Comparison of ENCODE assay signal across 25 mouse cellular contexts in the genomic region with DNA sequence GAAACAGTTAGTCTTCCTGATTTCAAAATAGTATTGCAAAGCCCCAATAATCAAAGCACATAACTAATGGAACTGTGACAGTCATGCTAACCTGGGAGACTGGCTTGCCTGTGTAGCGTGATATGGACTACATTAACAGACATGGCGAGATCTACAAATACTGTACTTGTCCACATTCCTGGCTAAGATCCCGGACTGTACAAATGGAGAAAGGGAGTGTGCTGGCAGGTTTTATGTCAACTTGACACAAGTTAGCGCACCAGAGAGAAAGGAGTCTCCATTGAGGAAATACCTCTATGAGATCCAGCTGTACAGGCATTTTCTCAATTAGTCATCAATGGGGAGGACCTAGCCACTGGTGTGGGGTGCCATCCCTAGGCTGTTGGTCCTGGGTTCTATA.
DNase-seq lines count a peak whose midpoint lies in the region; ATAC-seq and TF ChIP-seq lines count a peak whose summit lies in the region.
"Had no signal": no experiment of that assay in that cellular context is flagged by ENCODE, and none has a peak within 500 bp of the region (broad histone marks: within the 10 kb centered on the region; RNA-seq: fewer than 3 reads in every experiment).

No protein-coding gene starts in this region.

- no peak overlapping the region for H3K9ac ChIP-seq in embryonic facial prominence, embryonic 14.5 days (ENCODE audit: low read depth, low read length)
- no peak overlapping the region for H3K9ac ChIP-seq in heart, embryonic 13.5 days
- no peak overlapping the region for H3K9ac ChIP-seq in heart, embryonic 11.5 days (ENCODE audit: low read depth, low read length)
- no peak overlapping the region for H3K9ac ChIP-seq in kidney, postnatal 0 days (ENCODE audit: low read depth, low read length)
- H3K9ac ChIP-seq: forebrain, embryonic 15.5 days; hindbrain, embryonic 13.5 days; liver, embryonic 14.5 days; midbrain, embryonic 13.5 days; neural tube, embryonic 13.5 days had no signal

- H3K4me1 ChIP-seq in embryonic facial prominence, embryonic 14.5 days (ENCODE audit: control insufficient read depth, insufficient read depth, low read length), result peaks cover 34% of the 10 kb centered on the region
- peaks cover 73% of the 10 kb centered on the region for H3K4me1 ChIP-seq in embryonic facial prominence, embryonic 10.5 days
- H3K4me1 ChIP-seq in heart, embryonic 13.5 days, result peaks cover 69% of the 10 kb centered on the region
- H3K4me1 ChIP-seq in heart, embryonic 11.5 days (ENCODE audit: control insufficient read depth, insufficient read depth, low read length), result peaks cover 25% of the 10 kb centered on the region
- peaks cover 18% of the 10 kb centered on the region for H3K4me1 ChIP-seq in kidney, postnatal 0 days (replicated peaks; ENCODE audit: insufficient read depth, low read length)
- no peaks in the 10 kb centered on the region; the same call in 1 of the 2 replicates for H3K4me1 ChIP-seq in lung, adult 2 months (ENCODE audit: control insufficient read depth, insufficient read depth, low read length)

- peak; percentile 70 for DNase-seq in embryonic facial prominence, embryonic 14.5 days (ENCODE audit: low spot score)
- no peak for DNase-seq in embryonic facial prominence, embryonic 10.5 days (ENCODE audit: low spot score)
- peak; percentile 57 for DNase-seq in kidney, postnatal 0 days (ENCODE audit: low spot score)
- DNase-seq in kidney, adult 8-10 months, result no peak
- DNase-seq in lung, postnatal 36 days, result peak; percentile 4
- DNase-seq in lung, adult 2 months, result no peak
- DNase-seq: adrenal gland, adult 2 months; adrenal gland, postnatal 36 days; cerebellum, adult 2 months; cerebellum, postnatal 14 days; gastrocnemius, postnatal 25 days; kidney, adult 9 months; kidney, postnatal 14 days; liver had no signal

- H3K36me3 ChIP-seq in embryonic facial prominence, embryonic 14.5 days (ENCODE audit: control insufficient read depth, insufficient read depth, low read length), result no peaks in the 10 kb centered on the region
- no peaks in the 10 kb centered on the region for H3K36me3 ChIP-seq in embryonic facial prominence, embryonic 10.5 days (replicated peaks)
- no peaks in the 10 kb centered on the region for H3K36me3 ChIP-seq in heart, embryonic 13.5 days
- no peaks in the 10 kb centered on the region for H3K36me3 ChIP-seq in heart, embryonic 11.5 days (ENCODE audit: control insufficient read depth, insufficient read depth, low read length)
- H3K36me3 ChIP-seq in kidney, postnatal 0 days (ENCODE audit: insufficient read depth, low read length), result no peaks in the 10 kb centered on the region
- H3K36me3 ChIP-seq: forebrain, embryonic 15.5 days; hindbrain, embryonic 13.5 days; midbrain, embryonic 13.5 days; neural tube, embryonic 13.5 days had no signal

- no peaks in the 10 kb centered on the region for H3K9me3 ChIP-seq in embryonic facial prominence, embryonic 14.5 days (ENCODE audit: control insufficient read depth, low read length)
- no peaks in the 10 kb centered on the region for H3K9me3 ChIP-seq in embryonic facial prominence, embryonic 10.5 days
- no peaks in the 10 kb centered on the region for H3K9me3 ChIP-seq in heart, embryonic 13.5 days
- H3K9me3 ChIP-seq in heart, embryonic 11.5 days (replicated peaks; ENCODE audit: control insufficient read depth, low read length), result no peaks in the 10 kb centered on the region
- no peaks in the 10 kb centered on the region for H3K9me3 ChIP-seq in kidney, postnatal 0 days (replicated peaks; ENCODE audit: low read length)
- H3K9me3 ChIP-seq: forebrain, embryonic 15.5 days; hindbrain, embryonic 13.5 days; midbrain, embryonic 13.5 days; neural tube, embryonic 13.5 days had no signal

- H3K4me2 ChIP-seq in embryonic facial prominence, embryonic 14.5 days (ENCODE audit: low read depth, low read length), result no peak overlapping the region
- H3K4me2 ChIP-seq in heart, embryonic 13.5 days, result no peak overlapping the region
- no peak overlapping the region for H3K4me2 ChIP-seq in heart, embryonic 11.5 days
- H3K4me2 ChIP-seq in kidney, postnatal 0 days (ENCODE audit: low read length), result no peak overlapping the region
- H3K4me2 ChIP-seq: forebrain, embryonic 15.5 days; hindbrain, embryonic 13.5 days; midbrain, embryonic 13.5 days; neural tube, embryonic 13.5 days had no signal

- no peak for ATAC-seq in embryonic facial prominence, embryonic 14.5 days (ENCODE audit: low read depth)
- no peak for ATAC-seq in heart, embryonic 13.5 days (ENCODE audit: extremely low read depth, insufficient number of reproducible peaks, low FRiP score, low TSS enrichment)
- no peak for ATAC-seq in heart, embryonic 11.5 days (replicated peaks; ENCODE audit: insufficient number of reproducible peaks, low FRiP score, low TSS enrichment)
- no peak for ATAC-seq in kidney, postnatal 0 days (replicated peaks; ENCODE audit: low FRiP score, low read depth)
- ATAC-seq: activated CD4-positive, CD25-positive, alpha-beta regulatory T cell, adult 4 months; forebrain, embryonic 15.5 days; intestine, embryonic 16.5 days; midbrain, embryonic 13.5 days had no signal

- TF ChIP-seq CTCF in kidney, postnatal 0 days (IDR thresholded peaks at IDR 0.05; ENCODE audit: low read depth), result no peak
- no peak for TF ChIP-seq CTCF in lung, adult 2 months (IDR thresholded peaks at IDR 0.05; ENCODE audit: insufficient read depth, low read length)

- TF ChIP-seq POLR2A in lung, adult 2 months (IDR thresholded peaks at IDR 0.05; ENCODE audit: borderline replicate concordance, extremely low read depth, low read depth, low read length), result no peak

- no peak overlapping the region for H3K4me3 ChIP-seq in embryonic facial prominence, embryonic 14.5 days (ENCODE audit: low read depth, low read length)
- H3K4me3 ChIP-seq in embryonic facial prominence, embryonic 10.5 days, result no peak overlapping the region
- no peak overlapping the region for H3K4me3 ChIP-seq in heart, embryonic 13.5 days
- H3K4me3 ChIP-seq in heart, embryonic 11.5 days (ENCODE audit: low read depth, low read length), result no peak overlapping the region
- no peak overlapping the region for H3K4me3 ChIP-seq in kidney, postnatal 0 days (replicated peaks; ENCODE audit: low read depth, low read length)
- no peak overlapping the region for H3K4me3 ChIP-seq in lung, adult 2 months (replicated peaks; ENCODE audit: extremely low read depth, low read depth, low read length)
- H3K4me3 ChIP-seq: forebrain, embryonic 15.5 days; hindbrain, embryonic 13.5 days; midbrain, embryonic 13.5 days; neural tube, embryonic 13.5 days had no signal

- H3K27ac ChIP-seq in embryonic facial prominence, embryonic 14.5 days (replicated peaks; ENCODE audit: low read depth, low read length), result no peak overlapping the region
- no peak overlapping the region for H3K27ac ChIP-seq in embryonic facial prominence, embryonic 10.5 days (replicated peaks)
- H3K27ac ChIP-seq in heart, embryonic 13.5 days (replicated peaks), result peak overlapping the region; percentile 28; the same call in 1 of the 2 replicates
- H3K27ac ChIP-seq in heart, embryonic 11.5 days (ENCODE audit: low read depth, low read length), result no peak overlapping the region
- no peak overlapping the region for H3K27ac ChIP-seq in kidney, postnatal 0 days
- H3K27ac ChIP-seq: forebrain, embryonic 15.5 days; hindbrain, embryonic 13.5 days; liver, embryonic 14.5 days; macrophage; midbrain, embryonic 13.5 days; neural tube, embryonic 13.5 days had no signal

- H3K27me3 ChIP-seq in embryonic facial prominence, embryonic 14.5 days (replicated peaks; ENCODE audit: control insufficient read depth, insufficient read depth, low read length), result no peaks in the 10 kb centered on the region
- H3K27me3 ChIP-seq in embryonic facial prominence, embryonic 10.5 days (replicated peaks; ENCODE audit: low read depth, poor library complexity, severe bottlenecking), result no peaks in the 10 kb centered on the region
- no peaks in the 10 kb centered on the region for H3K27me3 ChIP-seq in heart, embryonic 13.5 days (replicated peaks)
- H3K27me3 ChIP-seq in heart, embryonic 11.5 days (ENCODE audit: control insufficient read depth, insufficient read depth, low read length), result no peaks in the 10 kb centered on the region
- H3K27me3 ChIP-seq in kidney, postnatal 0 days (ENCODE audit: insufficient read depth, low read length), result no peaks in the 10 kb centered on the region
- H3K27me3 ChIP-seq: CH12.LX; forebrain, embryonic 15.5 days; hindbrain, embryonic 13.5 days; midbrain, embryonic 13.5 days; neural tube, embryonic 13.5 days had no signal

- WGBS in embryonic facial prominence, embryonic 14.5 days, result 53% methylated on average over 4 of the region's 4 CpGs
- WGBS in embryonic facial prominence, embryonic 10.5 days, result 92% methylated on average over 4 of the region's 4 CpGs
- WGBS in heart, embryonic 13.5 days, result 50% methylated on average over 4 of the region's 4 CpGs
- WGBS in heart, embryonic 11.5 days (ENCODE audit: insufficient replicate concordance), result 69% methylated on average over 4 of the region's 4 CpGs
- 54% methylated on average over 4 of the region's 4 CpGs for WGBS in kidney, postnatal 0 days
- WGBS in lung, adult 2 months, result 62% methylated on average over 4 of the region's 4 CpGs

Comparison
In these comparisons a context has a peak if more than half of its experiments do, and no peak if none do; other contexts are left out.
1. DNase-seq: peak in embryonic facial prominence, embryonic 14.5 days (single experiment), kidney, postnatal 0 days (single experiment) and lung, postnatal 36 days (single experiment); none in embryonic facial prominence, embryonic 10.5 days (single experiment), kidney, adult 8-10 months (0 of 2) and lung, adult 2 months (single experiment).